Mouse (Mus musculus): Measurements from ENCODE around the gene Rfx1. TPM values are rescaled to one million over a fixed set of nuclear protein-coding genes. Genes with fewer than 3 reads are reported as not detected.
A peak's percentile ranks its signal among the peaks of the same experiment; 100 is the strongest.

Gene Rfx1
- polyA plus RNA-seq, 1 experiment = 83.0 TPM

- Histone ChIP-seq H3K4me1 (ENCODE audit: control insufficient read depth, insufficient read depth, low read length) (no peaks in the 10 kb centered on the region; the same call in 1 of the 2 replicates), H3K27ac (ENCODE audit: control insufficient read depth, insufficient read depth, low read depth, low read length) (no peak overlapping the region), H3K27me3 (ENCODE audit: control insufficient read depth, insufficient read depth, low read length) (no peaks in the 10 kb centered on the region), H3K4me3 (ENCODE audit: control insufficient read depth, low read depth, low read length) (no peak overlapping the region), H3K36me3 (ENCODE audit: control insufficient read depth, insufficient read depth, low read length) (no peaks in the 10 kb centered on the region)
- no peak for TF ChIP-seq CTCF (IDR thresholded peaks at IDR 0.05; ENCODE audit: control insufficient read depth, insufficient read depth, insufficient replicate concordance, low read depth, low read length)
- TF ChIP-seq POLR2A (IDR thresholded peaks at IDR 0.05; ENCODE audit: control insufficient read depth, low read depth, low read length) = no peak
Measured at GRCm38 (mm10) chr8:84059226-84059625, 7.4 kb upstream of the Rfx1 start.

DNA sequence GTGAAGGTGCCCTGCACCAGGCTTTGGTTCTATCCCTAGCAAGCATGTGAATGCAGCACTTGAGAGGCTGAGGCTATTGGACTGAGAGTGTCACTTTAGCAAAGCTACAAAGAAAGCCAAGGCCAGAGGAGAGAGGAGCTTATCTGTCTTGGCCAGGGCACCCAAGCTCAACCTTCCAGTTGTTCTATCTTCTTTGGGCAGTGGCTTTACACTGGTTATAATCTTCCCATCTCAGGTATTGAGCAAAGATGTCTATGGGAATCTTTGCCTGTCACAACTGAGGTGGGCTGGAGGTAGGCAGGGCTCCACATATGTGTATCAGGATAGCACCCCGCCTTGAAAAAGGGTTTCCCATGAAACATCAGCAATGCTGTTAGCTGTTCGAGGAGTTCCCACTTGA, 6.4 kb upstream of the Rfx1 start:
- Histone ChIP-seq H3K4me3 (ENCODE audit: control insufficient read depth, low read depth, low read length) (no peak overlapping the region), H3K36me3 (ENCODE audit: control insufficient read depth, insufficient read depth, low read length) (no peaks in the 10 kb centered on the region), H3K27ac (ENCODE audit: control insufficient read depth, insufficient read depth, low read depth, low read length) (no peak overlapping the region), H3K27me3 (ENCODE audit: control insufficient read depth, insufficient read depth, low read length) (no peaks in the 10 kb centered on the region), H3K4me1 (ENCODE audit: control insufficient read depth, insufficient read depth, low read length) (no peaks in the 10 kb centered on the region; the same call in 1 of the 2 replicates)
- no peak for TF ChIP-seq POLR2A (IDR thresholded peaks at IDR 0.05; ENCODE audit: control insufficient read depth, low read depth, low read length)
- no peak for TF ChIP-seq CTCF (IDR thresholded peaks at IDR 0.05; ENCODE audit: control insufficient read depth, insufficient read depth, insufficient replicate concordance, low read depth, low read length)

DNA sequence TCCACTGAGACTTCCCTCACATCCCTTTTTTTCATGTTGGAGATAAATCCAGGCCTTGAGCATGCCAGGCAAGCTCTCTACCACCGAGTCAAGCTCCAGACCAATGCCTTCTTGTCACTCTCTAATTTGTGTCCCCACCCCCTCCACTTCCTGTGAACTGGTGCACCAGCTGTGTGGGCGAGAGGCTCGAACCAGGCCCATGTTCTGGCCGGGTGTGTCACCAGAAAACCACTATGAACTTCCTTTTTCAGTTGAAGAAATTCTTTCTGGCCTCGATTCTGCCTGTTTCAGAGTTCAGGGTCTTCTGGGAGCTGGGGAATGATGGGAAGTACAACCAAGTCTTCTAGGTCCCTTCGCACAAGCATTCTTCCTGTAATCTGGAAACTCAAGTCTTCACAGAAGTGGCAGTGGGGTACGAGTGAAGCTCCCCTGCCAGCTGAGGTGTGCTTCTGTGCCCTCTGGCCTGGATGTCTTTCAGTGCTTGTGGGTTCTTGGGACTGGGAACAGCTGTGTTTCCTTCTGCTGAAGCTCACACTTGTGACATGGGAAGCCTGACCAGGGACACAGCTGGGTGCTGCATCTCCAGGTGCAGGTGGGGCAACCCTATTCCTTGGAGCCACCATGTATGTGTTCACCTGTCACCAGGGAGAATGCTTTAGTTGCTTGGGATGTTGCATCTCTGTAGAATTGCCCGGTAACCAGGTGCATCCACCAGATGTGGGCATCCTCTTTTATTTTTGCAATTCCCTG, 2.6 kb upstream of the Rfx1 start:
- Histone ChIP-seq H3K27me3 (ENCODE audit: control insufficient read depth, insufficient read depth, low read length) (no peaks in the 10 kb centered on the region), H3K4me1 (ENCODE audit: control insufficient read depth, insufficient read depth, low read length) (peaks cover 7% of the 10 kb centered on the region), H3K27ac (ENCODE audit: control insufficient read depth, insufficient read depth, low read depth, low read length) (no peak overlapping the region), H3K36me3 (ENCODE audit: control insufficient read depth, insufficient read depth, low read length) (no peaks in the 10 kb centered on the region), H3K4me3 (ENCODE audit: control insufficient read depth, low read depth, low read length) (peak overlapping the region; percentile 35)
- no peak for TF ChIP-seq CTCF (IDR thresholded peaks at IDR 0.05; ENCODE audit: control insufficient read depth, insufficient read depth, insufficient replicate concordance, low read depth, low read length)

- peak within 1 kb of the TSS; percentile 86 for H3K27ac ChIP-seq (ENCODE audit: control insufficient read depth, insufficient read depth, low read depth, low read length)
- TF ChIP-seq CTCF (IDR thresholded peaks at IDR 0.05; ENCODE audit: control insufficient read depth, insufficient read depth, insufficient replicate concordance, low read depth, low read length) (no peak), POLR2A (IDR thresholded peaks at IDR 0.05; ENCODE audit: control insufficient read depth, low read depth, low read length) (no peak)
- no peaks in the 10 kb centered on the region for H3K27me3 ChIP-seq (ENCODE audit: control insufficient read depth, insufficient read depth, low read length)
- peak within 1 kb of the TSS; percentile 77 for H3K4me3 ChIP-seq (ENCODE audit: control insufficient read depth, low read depth, low read length)
- no peaks in the 10 kb centered on the region for H3K36me3 ChIP-seq (ENCODE audit: control insufficient read depth, insufficient read depth, low read length)
- peaks cover 15% of the 10 kb centered on the region for H3K4me1 ChIP-seq (ENCODE audit: control insufficient read depth, insufficient read depth, low read length)
Measured at GRCm38 (mm10) chr8:84065037-84065436, 1.6 kb upstream of the Rfx1 start, which contains the start of gene Gm10643. Gene Gm10643 (minus strand): TSS chr8:84065137.

DNA sequence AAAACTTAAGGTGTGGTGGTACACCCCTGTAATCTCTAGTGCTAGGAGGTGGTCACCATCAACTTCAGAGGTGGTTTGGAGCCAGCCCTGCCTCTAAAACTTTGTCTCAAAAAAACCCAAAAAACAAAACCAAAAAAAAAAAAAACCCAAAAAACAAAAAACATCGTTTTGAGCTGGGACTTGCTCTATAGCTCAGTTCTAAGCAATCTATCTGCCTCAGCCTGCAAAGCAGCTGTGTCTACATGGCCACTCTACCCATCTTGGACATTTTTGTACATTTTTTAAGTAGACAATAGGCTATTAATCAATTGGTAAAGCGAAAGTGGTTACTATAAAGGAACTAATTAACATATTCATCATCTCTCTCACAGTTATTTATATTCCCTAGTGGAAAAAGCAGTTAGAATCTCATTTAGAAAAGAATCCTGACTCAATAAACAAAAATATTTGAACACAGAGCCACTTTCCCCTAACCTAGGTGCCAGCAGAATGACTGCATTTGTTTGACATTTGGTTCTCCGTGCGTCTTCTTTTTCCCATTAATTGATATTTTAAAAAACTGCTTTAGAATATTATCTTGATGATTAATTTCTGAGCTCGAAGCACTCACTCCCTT, 1.1 kb upstream of the Rfx1 start:
- TF ChIP-seq POLR2A (IDR thresholded peaks at IDR 0.05; ENCODE audit: control insufficient read depth, low read depth, low read length) = no peak
- TF ChIP-seq CTCF (IDR thresholded peaks at IDR 0.05; ENCODE audit: control insufficient read depth, insufficient read depth, insufficient replicate concordance, low read depth, low read length) = no peak
- Histone ChIP-seq H3K4me3 (ENCODE audit: control insufficient read depth, low read depth, low read length) (peak overlapping the region; percentile 77), H3K4me1 (ENCODE audit: control insufficient read depth, insufficient read depth, low read length) (peaks cover 17% of the 10 kb centered on the region), H3K27ac (ENCODE audit: control insufficient read depth, insufficient read depth, low read depth, low read length) (peak overlapping the region; percentile 86), H3K36me3 (ENCODE audit: control insufficient read depth, insufficient read depth, low read length) (no peaks in the 10 kb centered on the region), H3K27me3 (ENCODE audit: control insufficient read depth, insufficient read depth, low read length) (no peaks in the 10 kb centered on the region)

- Histone ChIP-seq H3K27me3 (ENCODE audit: control insufficient read depth, insufficient read depth, low read length) (no peaks in the 10 kb centered on the region), H3K4me1 (ENCODE audit: control insufficient read depth, insufficient read depth, low read length) (peaks cover 29% of the 10 kb centered on the region), H3K27ac (ENCODE audit: control insufficient read depth, insufficient read depth, low read depth, low read length) (peak overlapping the region; percentile 77), H3K36me3 (ENCODE audit: control insufficient read depth, insufficient read depth, low read length) (no peaks in the 10 kb centered on the region), H3K4me3 (ENCODE audit: control insufficient read depth, low read depth, low read length) (peak overlapping the region; percentile 77)
- TF ChIP-seq POLR2A (IDR thresholded peaks at IDR 0.05; ENCODE audit: control insufficient read depth, low read depth, low read length) (no peak), CTCF (IDR thresholded peaks at IDR 0.05; ENCODE audit: control insufficient read depth, insufficient read depth, insufficient replicate concordance, low read depth, low read length) (no peak)
Measured at GRCm38 (mm10) chr8:84067047-84067573, 476 bp downstream of the Rfx1 start.

GRCm38 (mm10) chr8:84067911-84068310, 1.3 kb downstream of the Rfx1 start:
- H3K4me1 ChIP-seq (ENCODE audit: control insufficient read depth, insufficient read depth, low read length) = peaks cover 33% of the 10 kb centered on the region
- peak overlapping the region; percentile 77 for H3K4me3 ChIP-seq (ENCODE audit: control insufficient read depth, low read depth, low read length)
- no peak overlapping the region for H3K27ac ChIP-seq (ENCODE audit: control insufficient read depth, insufficient read depth, low read depth, low read length)

More at GRCm38 (mm10) chr8:84067911-84068310, 1.3 kb downstream of the Rfx1 start:
- Histone ChIP-seq H3K27me3 (ENCODE audit: control insufficient read depth, insufficient read depth, low read length) (no peaks in the 10 kb centered on the region), H3K36me3 (ENCODE audit: control insufficient read depth, insufficient read depth, low read length) (no peaks in the 10 kb centered on the region)
- no peak for TF ChIP-seq POLR2A (IDR thresholded peaks at IDR 0.05; ENCODE audit: control insufficient read depth, low read depth, low read length)

Data from testis, adult 2 months (tissue).